Mouse (Mus musculus): Measurements from ENCODE around the gene Fgfr2.

Fgfr2 gene

GRCm38 (mm10) chr7:132226379-132227074, 896.6 kb downstream of the Fgfr2 start:
- DNase-seq (ENCODE audit: low read depth in 1 of 2, low spot score in 2 of 2), result peak; percentile 19 to 39

DNA sequence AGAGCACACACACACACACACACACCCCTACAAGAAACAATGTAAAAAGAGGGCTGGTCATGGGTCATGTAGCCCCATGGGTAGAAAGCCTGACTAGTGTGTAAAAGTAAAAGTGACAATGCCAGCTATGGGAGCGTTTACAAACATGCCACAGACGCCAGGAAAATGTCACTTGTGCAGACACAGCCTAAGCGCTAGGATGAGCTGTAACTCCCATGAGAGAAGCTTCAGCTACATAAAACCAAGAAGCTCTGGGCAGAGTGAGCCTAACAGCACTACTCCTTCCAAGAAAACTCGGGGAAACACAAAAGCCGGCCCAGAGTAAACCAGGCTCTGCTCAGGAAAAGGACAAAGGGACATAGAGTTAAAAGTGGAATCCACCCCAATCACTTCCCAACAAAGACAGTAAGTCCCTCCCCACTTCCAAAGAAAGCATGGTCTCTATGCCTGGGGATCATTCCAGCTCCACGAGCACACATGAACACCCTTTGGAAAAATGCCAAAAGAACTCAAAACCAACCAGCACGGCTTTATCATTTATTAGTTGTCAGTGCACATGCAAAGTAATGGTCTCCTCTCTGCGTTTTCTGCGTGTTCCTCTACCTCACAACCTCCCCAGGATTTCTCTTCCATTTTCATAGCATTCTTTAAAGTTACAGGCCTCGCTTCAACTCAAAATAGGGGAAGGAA, 899.6 kb downstream of the Fgfr2 start:
- no peak for DNase-seq (ENCODE audit: low read depth in 1 of 2, low spot score in 2 of 2)

- no peak for DNase-seq (ENCODE audit: low read depth in 1 of 2, low spot score in 2 of 2)
Measured at GRCm38 (mm10) chr7:132214031-132214430, 909.1 kb downstream of the Fgfr2 start.

DNA sequence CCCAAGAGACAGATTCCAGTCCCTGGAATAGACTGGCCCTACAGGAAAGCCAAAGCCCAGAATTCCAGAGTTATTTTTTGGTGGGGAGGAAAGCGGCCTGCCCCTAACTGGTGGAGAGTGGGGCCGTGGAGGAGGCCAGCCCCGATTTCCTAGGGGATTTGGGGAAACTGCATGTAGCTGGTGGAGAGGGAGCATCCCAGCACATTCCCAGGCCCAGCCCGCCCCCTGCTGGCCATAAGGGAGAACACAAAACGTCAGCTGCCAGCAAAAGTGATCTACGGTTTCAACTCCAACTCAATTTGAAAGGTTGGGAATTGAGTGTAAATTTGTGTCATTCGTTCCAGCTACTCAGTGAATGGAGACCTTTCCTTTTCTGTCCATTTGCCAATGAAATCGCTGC, 909.7 kb downstream of the Fgfr2 start:
- no peak for DNase-seq (ENCODE audit: low read depth in 1 of 2, low spot score in 2 of 2)

DNA sequence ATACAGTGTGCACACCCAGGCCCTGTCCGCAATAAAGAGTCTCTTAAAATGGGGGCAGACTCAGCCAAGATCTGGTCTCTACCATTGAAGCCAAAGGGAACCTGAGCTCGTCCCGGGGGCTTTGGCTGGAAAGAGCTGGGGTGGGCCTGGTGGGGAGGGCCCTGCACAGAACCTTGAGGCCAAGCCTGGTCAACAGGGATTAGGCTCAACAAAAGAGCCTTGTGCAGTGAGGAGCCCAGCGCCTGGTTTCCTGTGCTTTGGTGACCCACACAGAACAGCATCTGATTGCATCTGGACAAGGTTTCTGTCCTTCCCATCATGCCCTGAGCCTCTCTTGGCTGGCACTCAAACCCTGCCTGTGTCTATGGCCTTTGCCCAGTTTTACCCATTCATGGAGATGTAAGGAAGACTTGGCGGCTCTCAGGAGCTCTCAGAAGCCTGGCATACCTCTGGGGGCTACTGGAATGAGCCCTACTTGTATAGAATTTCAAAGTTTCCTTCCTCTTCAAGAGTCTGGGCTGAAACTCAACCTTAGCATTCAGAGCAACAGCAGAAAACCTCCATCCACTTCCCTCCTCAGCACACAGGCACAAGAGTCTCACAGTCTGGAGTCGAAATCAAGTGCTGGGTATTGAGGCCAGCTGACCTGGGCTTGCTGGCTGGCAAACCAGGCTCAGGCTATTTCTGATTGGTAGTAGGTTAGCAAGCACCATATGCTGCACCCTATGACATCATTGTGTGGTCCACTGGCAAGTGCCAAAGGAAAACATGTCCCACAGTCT, 911.0 kb downstream of the Fgfr2 start:
- no peak for DNase-seq (ENCODE audit: low read depth in 1 of 2, low spot score in 2 of 2)

- DNase-seq (ENCODE audit: low read depth in 1 of 2, low spot score in 2 of 2), result no peak
Measured at GRCm38 (mm10) chr7:132210616-132211015, 912.5 kb downstream of the Fgfr2 start.

GRCm38 (mm10) chr7:132208946-132209651, 914.1 kb downstream of the Fgfr2 start:
- no peak for DNase-seq (ENCODE audit: low read depth in 1 of 2, low spot score in 2 of 2)

- no peak for DNase-seq (ENCODE audit: low read depth in 1 of 2, low spot score in 2 of 2)
Measured at GRCm38 (mm10) chr7:132204073-132204612, 919.0 kb downstream of the Fgfr2 start.

GRCm38 (mm10) chr7:132199686-132200085, 923.5 kb downstream of the Fgfr2 start:
- no peak for DNase-seq (ENCODE audit: low read depth in 1 of 2, low spot score in 2 of 2)

DNA sequence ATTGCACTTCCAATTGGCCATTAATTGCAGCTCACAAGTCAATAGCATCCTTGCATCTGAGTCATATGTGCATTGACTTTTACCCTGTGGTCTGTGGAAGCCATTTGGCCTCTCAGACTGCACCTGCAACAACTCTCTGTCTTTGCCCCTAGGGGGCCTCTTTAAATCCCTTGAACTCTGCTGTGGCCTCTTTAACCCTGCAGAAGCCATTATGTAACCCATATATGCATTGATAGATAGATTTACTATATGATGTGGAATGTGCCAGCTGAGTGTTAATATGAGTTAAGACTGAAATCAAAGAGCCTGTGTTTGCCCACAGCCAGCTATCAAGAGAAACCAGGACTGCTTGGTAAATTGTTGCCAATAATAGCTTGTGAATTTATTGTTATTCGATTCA, 924.3 kb downstream of the Fgfr2 start:
- no peak for DNase-seq (ENCODE audit: low read depth in 1 of 2, low spot score in 2 of 2)

- no peak for DNase-seq (ENCODE audit: low read depth in 1 of 2, low spot score in 2 of 2)
Measured at GRCm38 (mm10) chr7:132197817-132198475, 925.2 kb downstream of the Fgfr2 start.

DNA sequence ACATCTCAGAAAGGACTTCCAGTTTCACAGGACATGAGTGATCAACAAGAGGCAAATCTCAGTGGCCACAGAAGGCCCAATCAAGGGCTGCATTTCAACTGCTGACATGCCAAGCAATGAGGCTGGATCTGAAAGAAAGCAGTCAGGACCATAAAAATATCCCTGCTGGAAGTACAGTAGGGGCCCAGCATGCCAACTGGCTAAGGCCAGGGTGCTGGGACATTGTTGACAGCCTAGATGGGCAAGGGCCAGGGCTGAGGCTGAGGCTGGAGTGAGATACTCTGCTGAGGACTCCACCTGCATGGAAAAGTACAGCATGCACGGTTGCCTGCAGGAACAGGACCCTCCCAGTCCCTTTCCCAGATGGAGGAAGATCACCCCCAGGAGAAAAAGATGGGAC, 926.6 kb downstream of the Fgfr2 start:
- DNase-seq (ENCODE audit: low read depth in 1 of 2, low spot score in 2 of 2), result no peak

- DNase-seq (ENCODE audit: low read depth in 1 of 2, low spot score in 2 of 2), result no peak
Measured at GRCm38 (mm10) chr7:132193606-132194005, 929.5 kb downstream of the Fgfr2 start.

DNA sequence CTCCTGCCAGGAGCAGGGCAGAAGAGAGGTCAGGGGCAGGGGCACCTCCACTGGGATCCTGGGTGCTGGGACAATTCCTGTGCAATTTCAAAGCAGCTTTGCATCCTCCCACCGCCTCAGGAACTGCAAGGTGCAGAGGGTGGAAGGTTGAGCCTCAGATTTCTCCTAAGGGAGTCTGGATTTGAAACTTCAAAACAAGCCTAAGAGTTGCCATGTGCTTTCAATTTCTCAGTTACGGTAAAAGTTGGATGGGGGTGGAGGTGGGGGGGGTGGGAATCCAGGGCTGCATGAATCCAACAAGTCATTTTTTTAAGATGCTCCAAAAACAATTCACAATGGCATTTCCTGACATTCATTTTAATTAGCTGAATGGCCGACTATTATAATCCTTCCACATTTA, 935.7 kb downstream of the Fgfr2 start:
- DNase-seq (ENCODE audit: low read depth in 1 of 2, low spot score in 2 of 2), result no peak

- no peak for DNase-seq (ENCODE audit: low read depth in 1 of 2, low spot score in 2 of 2)
Measured at GRCm38 (mm10) chr7:132183892-132184404, 939.2 kb downstream of the Fgfr2 start.

GRCm38 (mm10) chr7:132181586-132182198, 941.5 kb downstream of the Fgfr2 start:
- DNase-seq (ENCODE audit: low read depth in 1 of 2, low spot score in 2 of 2), result no peak

DNA sequence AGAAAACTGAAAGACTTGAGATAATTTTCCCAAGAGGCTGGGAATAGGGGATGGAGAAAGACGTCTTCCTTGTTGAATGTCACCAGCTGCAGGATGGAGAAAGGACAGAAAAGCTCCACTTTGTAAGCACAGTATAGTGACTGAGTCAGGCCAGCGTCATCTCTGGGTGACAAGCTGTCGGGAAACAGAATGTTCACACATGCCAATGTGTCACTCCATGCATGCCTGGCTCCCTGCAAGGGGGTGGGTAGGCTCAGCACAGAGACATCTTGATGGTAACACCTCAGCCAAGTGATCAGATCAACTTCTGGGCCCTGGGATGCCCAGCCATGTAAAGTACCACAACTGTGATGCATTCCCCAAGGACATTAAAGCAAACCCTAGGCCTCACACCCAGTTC, 942.1 kb downstream of the Fgfr2 start:
- DNase-seq (ENCODE audit: low read depth in 1 of 2, low spot score in 2 of 2), result no peak

- DNase-seq (ENCODE audit: low read depth in 1 of 2, low spot score in 2 of 2), result no peak
Measured at GRCm38 (mm10) chr7:132179049-132179448, 944.1 kb downstream of the Fgfr2 start.

DNA sequence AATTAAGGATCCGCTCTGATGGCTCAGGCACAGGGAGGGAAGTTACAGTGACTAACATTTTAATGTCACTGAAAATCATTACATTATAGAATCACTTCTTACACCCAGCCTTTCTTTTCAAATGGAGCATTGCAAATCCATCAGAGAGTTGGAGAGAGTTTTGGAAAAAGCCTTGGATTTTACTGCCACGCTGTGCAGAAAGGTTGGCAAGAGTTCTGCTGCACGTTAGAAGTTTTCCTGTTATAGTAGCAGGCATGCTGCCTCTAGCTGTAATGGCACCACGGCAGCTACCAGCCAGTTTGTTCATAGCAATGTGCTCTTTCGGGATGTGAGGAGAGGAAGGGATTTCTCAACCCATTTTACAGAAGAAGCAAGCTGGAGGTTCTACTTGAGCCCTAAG, 948.4 kb downstream of the Fgfr2 start:
- DNase-seq (ENCODE audit: low read depth in 1 of 2, low spot score in 2 of 2), result no peak

DNA sequence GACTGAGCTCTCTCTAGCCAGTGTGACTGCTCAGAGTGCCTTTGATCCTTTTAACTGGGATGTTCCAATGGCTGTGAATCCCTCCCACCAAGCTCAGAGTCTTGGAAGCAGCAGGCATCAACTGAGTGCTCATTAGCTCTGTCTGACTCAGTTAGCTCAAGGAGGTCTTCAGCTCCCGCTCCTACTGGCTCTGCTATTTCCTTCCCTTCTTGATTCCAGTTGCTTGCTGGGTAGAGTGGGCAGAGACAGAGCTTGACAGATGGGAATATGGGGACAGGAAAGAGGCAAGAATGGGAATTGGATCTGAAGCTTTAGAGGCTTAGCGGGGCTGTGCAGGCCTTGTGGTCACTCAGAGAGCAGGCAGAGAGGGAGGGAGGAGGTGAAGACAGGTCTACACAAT, 948.9 kb downstream of the Fgfr2 start:
- DNase-seq (ENCODE audit: low read depth in 1 of 2, low spot score in 2 of 2), result no peak

Data from monocyte, adult 2 months (primary cell).